Mouse (Mus musculus): ENCODE results near the gene Arap1. TPM values are rescaled to one million over a fixed set of nuclear protein-coding genes. Genes with fewer than 3 reads are reported as not detected.

The Arap1 gene
- total RNA-seq, 1 experiment from 2014 or later, result 330 TPM

- ATAC-seq (replicated peaks; ENCODE audit: insufficient number of reproducible peaks, low FRiP score, low TSS enrichment, poor library complexity, severe bottlenecking), result no peak
Observed at GRCm38 (mm10) chr7:101354423-101354822, 6.6 kb downstream of the Arap1 start.

- ATAC-seq (replicated peaks; ENCODE audit: insufficient number of reproducible peaks, low FRiP score, low TSS enrichment, poor library complexity, severe bottlenecking), result no peak
Observed at GRCm38 (mm10) chr7:101355551-101356100, 7.8 kb downstream of the Arap1 start.

DNA sequence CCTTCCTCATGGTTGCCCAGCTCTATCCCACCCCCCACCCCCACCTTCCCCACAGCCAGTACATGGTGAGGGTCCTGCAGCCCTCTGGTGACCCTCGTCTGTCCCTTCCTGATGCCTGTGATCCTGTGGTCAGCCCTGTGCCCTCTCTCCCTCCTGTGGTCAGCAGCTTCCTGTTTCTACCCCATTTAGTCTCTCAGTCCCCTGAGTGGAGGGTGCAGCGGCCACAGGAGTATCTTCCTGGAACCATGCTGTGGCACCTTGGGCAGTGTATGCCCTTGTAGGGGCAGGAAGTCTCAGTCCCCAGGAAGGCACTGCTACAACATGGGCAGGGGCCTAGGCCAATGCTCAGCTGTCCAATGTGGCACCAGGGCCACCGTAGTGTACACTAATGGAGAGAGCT is 9.0 kb downstream of the Arap1 start:
- ATAC-seq (replicated peaks; ENCODE audit: insufficient number of reproducible peaks, low FRiP score, low TSS enrichment, poor library complexity, severe bottlenecking), result peak; percentile 23

- ATAC-seq (replicated peaks; ENCODE audit: insufficient number of reproducible peaks, low FRiP score, low TSS enrichment, poor library complexity, severe bottlenecking), result no peak
Observed at GRCm38 (mm10) chr7:101360406-101360805, 12.5 kb downstream of the Arap1 start.

DNA sequence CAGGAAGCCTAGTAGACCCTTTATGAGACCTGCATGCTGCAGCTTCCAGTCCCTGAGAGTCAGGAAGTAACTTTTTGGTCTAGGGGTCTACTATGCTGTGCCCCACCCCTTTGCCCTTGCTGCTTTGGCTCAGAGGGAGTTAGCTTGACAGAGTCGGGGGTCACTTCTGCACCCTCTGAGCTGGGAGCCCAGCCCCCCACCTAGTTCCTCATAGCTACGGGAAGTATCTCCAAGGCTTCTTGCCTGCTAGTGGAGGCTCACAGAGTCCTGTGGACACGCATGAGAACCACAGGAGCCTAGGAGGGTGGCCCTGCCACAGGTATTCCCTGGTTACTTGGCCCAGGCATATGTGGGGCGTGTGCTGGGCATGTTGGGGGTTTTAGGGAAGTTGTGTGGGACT is 13.2 kb downstream of the Arap1 start:
- ATAC-seq (replicated peaks; ENCODE audit: insufficient number of reproducible peaks, low FRiP score, low TSS enrichment, poor library complexity, severe bottlenecking), result no peak

GRCm38 (mm10) chr7:101361767-101362166 is 13.9 kb downstream of the Arap1 start:
- peak; percentile 34 for ATAC-seq (replicated peaks; ENCODE audit: insufficient number of reproducible peaks, low FRiP score, low TSS enrichment, poor library complexity, severe bottlenecking)

- ATAC-seq (replicated peaks; ENCODE audit: insufficient number of reproducible peaks, low FRiP score, low TSS enrichment, poor library complexity, severe bottlenecking), result peak; percentile 75
Observed at GRCm38 (mm10) chr7:101362791-101363191, 14.9 kb downstream of the Arap1 start.

DNA sequence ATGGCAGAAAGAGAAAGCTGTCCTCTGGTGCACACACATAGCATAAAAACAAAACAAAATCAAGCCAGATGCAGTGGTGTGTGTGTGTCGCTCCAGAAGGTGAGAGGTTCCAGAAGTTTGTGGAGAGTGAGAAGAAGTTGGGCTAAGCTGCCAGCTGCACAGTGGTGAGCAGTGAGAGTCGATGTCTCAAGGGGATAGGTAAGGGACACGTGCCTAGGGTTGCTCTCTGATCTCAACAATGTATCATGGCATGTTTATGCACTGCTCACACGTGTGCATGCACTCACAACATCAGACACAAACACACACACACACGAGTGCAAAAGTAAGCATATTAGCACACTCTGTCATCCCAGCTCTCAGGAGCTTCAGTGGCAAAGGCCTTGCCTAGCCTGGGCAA is 16.0 kb downstream of the Arap1 start:
- no peak for ATAC-seq (replicated peaks; ENCODE audit: insufficient number of reproducible peaks, low FRiP score, low TSS enrichment, poor library complexity, severe bottlenecking)

DNA sequence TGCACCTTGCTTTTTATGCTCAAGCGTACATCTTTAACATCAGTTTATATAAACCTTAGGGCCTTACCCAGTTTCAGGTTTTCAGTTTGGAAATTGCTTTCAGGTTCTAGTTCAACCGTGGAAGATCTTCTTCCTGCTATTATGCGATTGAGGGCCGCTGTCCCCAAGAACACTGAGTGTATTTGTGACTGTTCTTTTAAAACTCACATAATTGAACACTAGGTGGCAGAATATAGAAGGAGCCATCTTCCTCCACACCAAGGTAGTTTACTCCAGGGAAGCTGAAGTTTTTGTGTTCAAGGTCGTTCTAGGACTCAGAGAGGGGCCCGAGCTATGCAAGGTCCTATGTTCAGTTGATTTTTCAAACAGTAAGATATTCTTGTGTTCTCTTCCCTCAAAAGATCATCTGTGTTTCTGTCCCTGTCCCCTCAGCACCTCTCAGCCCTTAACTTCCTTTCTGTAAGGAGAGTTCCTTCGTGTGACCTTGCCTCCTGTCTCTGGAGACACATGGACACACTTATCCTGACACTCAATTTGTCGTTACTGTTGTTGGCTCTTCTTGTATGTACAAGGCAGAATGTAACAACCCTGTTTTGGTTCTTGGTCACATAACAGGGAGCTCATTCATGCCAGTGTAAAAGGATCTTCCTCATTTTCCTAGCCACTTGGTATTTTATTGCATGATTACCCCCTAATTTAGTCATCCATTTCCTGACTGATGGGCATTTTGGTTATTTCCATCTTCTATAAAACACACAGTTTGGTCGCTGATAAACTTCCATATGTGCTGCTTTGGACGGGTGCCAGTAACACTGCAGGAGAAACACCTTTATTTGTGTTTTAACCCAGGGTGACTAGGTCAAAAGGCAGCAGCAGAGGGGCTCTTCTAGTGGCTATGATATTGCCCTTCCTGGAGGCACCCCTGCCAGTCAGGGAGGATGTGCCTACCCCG is 20.3 kb downstream of the Arap1 start:
- no peak for ATAC-seq (replicated peaks; ENCODE audit: insufficient number of reproducible peaks, low FRiP score, low TSS enrichment, poor library complexity, severe bottlenecking)

DNA sequence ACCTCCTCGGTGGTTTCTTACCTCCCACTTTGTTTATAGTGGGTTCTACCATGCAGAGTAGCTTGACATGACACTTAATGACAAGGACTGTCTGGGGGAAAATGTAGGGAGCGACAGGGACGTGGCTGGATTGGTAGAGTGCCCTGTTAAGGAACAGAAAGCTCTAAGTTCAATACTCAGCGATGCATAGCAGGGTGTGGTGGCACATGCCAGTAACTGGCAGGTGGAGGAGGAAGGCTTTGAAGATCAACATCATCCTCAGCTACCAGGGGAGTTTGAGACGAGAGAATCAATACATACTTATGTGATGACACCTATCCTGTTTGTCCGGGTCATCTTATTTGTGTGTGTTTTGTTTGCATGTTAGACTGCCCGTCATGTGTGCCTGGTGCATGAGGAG is 21.8 kb downstream of the Arap1 start:
- no peak for ATAC-seq (replicated peaks; ENCODE audit: insufficient number of reproducible peaks, low FRiP score, low TSS enrichment, poor library complexity, severe bottlenecking)

GRCm38 (mm10) chr7:101373082-101373481 is 25.2 kb downstream of the Arap1 start:
- no peak for ATAC-seq (replicated peaks; ENCODE audit: insufficient number of reproducible peaks, low FRiP score, low TSS enrichment, poor library complexity, severe bottlenecking)

GRCm38 (mm10) chr7:101374155-101374554 is 26.3 kb downstream of the Arap1 start:
- ATAC-seq (replicated peaks; ENCODE audit: insufficient number of reproducible peaks, low FRiP score, low TSS enrichment, poor library complexity, severe bottlenecking), result no peak

DNA sequence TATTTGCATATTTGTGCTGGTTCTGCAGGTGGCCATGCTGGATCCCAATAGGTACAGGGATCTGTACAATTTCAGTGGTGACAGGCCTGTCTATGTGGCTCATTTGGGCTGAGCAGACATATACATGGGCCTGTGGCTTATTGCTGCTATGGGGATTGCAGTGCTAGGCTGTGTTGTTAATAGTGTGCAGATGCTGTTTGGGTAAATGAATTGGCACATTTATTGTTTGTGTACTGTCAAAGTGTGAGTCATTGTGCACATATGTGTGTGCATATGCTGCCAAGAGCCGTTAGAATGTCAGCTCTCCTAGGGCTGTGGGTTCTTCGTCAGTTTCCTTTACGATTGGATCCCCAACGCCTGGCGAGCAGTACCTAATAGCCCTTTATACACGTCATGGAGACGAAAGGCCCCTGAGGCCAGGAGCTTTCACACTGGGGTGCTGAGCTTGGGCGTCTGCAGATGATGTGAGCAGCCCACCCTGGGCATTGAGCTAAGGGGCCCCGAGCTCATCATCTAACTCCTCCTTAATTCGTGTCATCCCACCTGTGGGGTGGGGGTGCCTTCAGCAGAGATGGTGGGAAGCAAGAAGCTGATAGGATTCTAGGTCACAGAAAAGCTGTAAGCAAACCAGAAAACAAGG is 29.0 kb downstream of the Arap1 start:
- ATAC-seq (replicated peaks; ENCODE audit: insufficient number of reproducible peaks, low FRiP score, low TSS enrichment, poor library complexity, severe bottlenecking), result no peak

DNA sequence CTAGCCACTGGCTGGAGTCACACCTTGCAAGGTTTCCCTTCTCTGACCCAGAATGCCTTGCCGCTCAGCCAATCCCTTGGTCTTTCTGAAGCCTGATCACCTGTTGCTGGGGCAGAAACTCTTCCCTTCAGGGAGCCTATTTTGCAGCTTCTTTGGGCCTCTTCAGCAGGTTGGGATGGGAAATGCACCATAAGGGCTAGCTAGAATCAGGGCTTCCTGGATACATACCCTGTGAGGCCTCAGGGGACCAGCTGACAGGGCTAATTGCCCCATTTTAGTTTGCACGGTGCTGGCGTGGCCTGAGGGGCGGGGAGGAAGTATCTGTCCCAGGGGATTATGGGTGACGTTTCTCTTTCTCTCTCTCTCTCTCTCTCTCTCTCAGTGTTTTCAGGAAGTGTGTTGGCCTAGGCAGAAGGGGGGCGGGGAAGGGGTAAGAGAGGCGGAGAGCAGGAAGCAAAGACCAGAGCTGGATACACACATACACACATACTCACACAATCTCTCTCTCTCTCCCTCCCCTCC is 29.9 kb downstream of the Arap1 start:
- ATAC-seq (replicated peaks; ENCODE audit: insufficient number of reproducible peaks, low FRiP score, low TSS enrichment, poor library complexity, severe bottlenecking), result peak; percentile 66

GRCm38 (mm10) chr7:101378285-101378684 is 30.4 kb downstream of the Arap1 start:
- ATAC-seq (replicated peaks; ENCODE audit: insufficient number of reproducible peaks, low FRiP score, low TSS enrichment, poor library complexity, severe bottlenecking), result no peak

- no peak for ATAC-seq (replicated peaks; ENCODE audit: insufficient number of reproducible peaks, low FRiP score, low TSS enrichment, poor library complexity, severe bottlenecking)
Observed at GRCm38 (mm10) chr7:101378796-101379465, 31.1 kb downstream of the Arap1 start.

DNA sequence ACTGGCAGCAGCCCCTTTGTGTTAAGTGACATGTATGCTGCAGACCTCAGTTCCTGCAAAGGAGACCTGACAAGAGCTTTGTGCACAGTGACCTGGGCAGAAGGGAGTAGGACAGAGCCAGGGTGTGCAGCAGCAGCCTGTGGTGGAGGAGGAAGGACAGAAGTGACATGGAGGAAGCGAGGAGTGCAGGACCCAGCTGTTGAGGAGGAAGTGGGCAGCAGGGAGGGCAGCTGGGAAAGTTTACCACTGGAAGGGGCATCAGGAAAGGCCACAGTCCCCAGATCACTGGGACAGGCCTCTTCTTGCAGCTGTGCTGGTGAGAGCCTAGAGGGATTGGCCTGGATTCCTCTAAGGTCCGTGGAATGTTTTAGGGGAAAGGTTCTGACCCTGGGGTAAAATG is 31.9 kb downstream of the Arap1 start:
- no peak for ATAC-seq (replicated peaks; ENCODE audit: insufficient number of reproducible peaks, low FRiP score, low TSS enrichment, poor library complexity, severe bottlenecking)

GRCm38 (mm10) chr7:101381512-101381911 is 33.6 kb downstream of the Arap1 start:
- no peak for ATAC-seq (replicated peaks; ENCODE audit: insufficient number of reproducible peaks, low FRiP score, low TSS enrichment, poor library complexity, severe bottlenecking)

DNA sequence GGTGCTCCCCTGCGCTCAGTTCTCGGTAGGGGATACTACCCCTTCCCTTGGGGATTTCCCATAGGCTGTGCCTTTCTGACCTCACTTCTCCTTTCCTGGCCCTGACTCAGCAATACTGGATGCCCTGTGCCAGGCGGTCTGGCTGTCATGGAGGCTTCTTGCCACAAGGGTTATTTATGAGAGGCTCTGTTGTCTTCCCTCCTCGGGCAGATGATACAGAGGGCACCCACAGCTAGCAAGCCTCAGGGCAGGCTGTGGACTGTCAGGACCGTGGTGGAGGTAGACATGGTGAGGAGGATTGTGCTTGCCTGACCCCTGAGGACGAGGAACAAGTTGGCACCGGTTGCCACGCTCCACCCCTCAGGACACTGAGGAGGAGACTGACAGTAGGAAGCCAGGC is 34.5 kb downstream of the Arap1 start:
- ATAC-seq (replicated peaks; ENCODE audit: insufficient number of reproducible peaks, low FRiP score, low TSS enrichment, poor library complexity, severe bottlenecking), result peak; percentile 76

Measured in monocyte, adult 5-6 weeks (primary cell).